Mouse (Mus musculus): Measurements from ENCODE around the gene Lsm3. TPM values are rescaled to one million over a fixed set of nuclear protein-coding genes. Genes with fewer than 3 reads are reported as not detected.

Lsm3 gene
- total RNA-seq, 2 experiments from 2014 or later: 52.7 to 68.0 TPM

DNA sequence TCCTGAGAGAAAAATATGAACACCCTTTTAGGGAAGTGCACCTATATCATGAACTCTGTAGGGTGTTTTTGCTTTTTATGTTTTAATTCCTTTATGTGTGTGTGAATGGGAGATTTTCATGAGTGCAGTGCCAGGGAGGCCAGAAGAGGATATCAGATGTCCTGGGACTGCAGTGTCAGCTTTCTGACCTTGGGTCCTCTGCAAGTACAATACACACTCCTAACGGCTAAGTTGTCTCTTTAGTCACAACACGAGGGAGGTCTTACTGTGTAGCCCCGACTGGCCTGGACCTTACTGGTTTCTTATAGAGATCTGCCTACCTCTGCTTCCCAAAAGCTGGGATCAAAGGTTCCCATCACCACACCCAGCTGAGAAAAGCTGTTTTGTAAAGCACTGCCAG, 37.0 kb downstream of the Lsm3 start:
- no peak for DNase-seq

DNA sequence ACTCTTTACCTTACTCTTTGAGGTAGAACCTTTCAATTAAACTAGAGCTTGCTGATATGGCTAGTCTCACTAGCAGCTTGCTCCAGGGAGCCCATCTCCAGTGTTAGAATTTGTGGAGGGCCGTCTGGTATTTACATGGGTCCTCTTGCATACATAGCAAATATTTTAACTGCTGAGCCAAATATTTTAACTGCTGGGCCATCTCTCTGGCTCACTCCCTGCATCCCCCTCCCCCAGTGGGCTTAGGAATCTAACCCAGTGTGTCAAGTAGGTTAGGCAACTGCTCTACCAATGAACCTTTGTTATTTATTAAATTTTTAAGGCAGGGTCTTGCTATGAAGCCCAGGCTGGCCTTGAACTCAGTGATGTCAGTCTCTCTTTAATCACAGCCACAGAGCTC, 42.8 kb downstream of the Lsm3 start:
- no peak for DNase-seq

DNA sequence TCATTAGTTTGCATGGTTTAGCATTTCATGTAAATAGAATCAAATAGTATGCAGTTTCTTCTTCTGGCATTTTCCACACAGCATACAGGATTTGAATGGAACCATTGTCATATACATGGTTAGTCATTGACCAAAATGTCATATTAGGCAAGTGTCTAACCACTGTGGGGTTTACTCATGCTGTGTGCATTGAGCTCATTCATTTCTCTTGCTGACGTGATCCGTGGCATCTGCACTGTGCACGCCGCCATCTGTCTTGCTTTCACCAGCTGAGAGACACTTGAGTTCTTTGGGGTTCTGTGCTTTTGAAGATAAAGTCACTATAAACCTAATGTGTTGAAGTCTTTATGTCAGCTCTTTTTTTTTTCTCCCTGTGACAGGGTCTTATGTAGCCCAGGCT, 43.6 kb downstream of the Lsm3 start:
- no peak for DNase-seq

DNA sequence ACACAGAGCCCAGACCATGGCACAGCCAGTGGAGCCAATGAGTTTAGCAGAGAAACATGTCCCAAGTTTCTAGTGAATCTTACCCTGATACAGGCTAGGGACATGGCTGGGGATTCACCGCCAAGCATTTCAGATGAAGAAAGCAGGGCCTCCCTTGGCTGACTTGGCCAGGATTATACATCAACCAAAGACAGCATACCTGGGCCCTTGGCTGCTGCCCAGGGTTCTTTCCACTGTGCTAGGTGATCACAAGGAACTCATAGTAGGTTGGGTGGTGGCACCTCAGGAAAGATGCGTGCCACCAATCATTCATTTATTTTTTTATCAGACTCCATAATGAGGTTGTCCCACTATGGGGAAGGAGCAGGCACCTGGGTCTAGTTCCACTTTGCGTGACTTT, 44.5 kb downstream of the Lsm3 start:
- DNase-seq: no peak

DNA sequence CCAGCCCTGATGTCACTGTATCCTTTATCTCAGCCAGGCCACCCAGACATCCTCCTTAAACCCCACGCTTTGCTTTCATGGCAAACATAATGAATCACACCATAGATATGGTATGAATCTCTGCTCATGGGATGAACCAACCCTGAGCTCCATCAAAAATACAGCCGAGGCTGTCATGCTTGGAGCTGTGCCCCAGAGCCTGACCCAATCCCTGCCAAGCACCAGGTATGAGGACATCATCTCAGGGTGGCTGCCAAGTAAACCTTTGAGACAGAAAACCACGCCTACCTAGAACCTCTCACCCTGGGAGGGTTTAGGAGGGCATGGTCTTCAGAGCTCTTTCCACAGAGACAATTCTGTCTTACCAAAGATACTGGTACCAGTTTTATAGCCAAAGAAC, 47.3 kb downstream of the Lsm3 start:
- peak in 1 of 2 experiments; percentile 31 for DNase-seq

DNA sequence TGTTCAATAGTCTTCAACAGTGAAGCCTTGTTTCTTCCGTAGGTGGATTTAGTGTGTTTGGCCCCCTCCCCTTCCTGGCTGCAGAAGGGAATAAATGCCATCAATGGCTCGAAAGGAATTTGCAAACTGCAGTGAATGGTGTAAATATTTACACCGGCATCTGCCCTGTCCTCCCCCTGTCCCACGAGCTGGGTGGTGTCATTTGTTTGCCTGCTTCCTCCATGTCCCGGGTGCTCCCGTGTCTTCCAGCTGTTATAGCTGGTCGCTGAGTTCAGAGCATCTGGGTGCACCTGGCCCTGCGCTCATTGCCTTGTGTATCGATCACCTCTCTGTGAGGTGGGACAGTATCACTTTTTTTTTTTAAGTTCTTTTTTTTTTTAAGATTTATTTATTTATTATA, 50.7 kb downstream of the Lsm3 start:
- DNase-seq: no peak

Other genes starting within 250 kb of the Lsm3 start
- gene Wnt7a, start 104.6 kb upstream of the Lsm3 start, total RNA-seq (2021): not detected
- gene Chchd4, start 42.4 kb upstream of the Lsm3 start, total RNA-seq (2021): 10 to 100 TPM; 17.8 to 18.9 TPM
- 10 to 100 TPM; 24.5 to 25.7 TPM for gene Tmem43, start 42.2 kb upstream of the Lsm3 start, total RNA-seq (2021)
- 10 to 100 TPM; 10.0 TPM for gene Xpc, start within 50 bp of the Lsm3 start, total RNA-seq (2021)
- 10 to 100 TPM; 53.1 to 54.8 TPM for gene Slc6a6, start 168.1 kb downstream of the Lsm3 start, total RNA-seq (2021)

All from heart, adult 18-20 months (tissue).